Mouse (Mus musculus) naive thymus-derived CD4-positive, alpha-beta T cell, adult 2 months (primary cell): Measurements from ENCODE around the gene Rrp9.
A peak's percentile ranks its signal among the peaks of the same experiment; 100 is the strongest.

Experiments
- DNase-seq: peaks from one replicate; pipeline ENCODE4 v3.0.0-alpha.2; 2011; ENCODE audit warnings: low read depth

The Rrp9 gene

DNA sequence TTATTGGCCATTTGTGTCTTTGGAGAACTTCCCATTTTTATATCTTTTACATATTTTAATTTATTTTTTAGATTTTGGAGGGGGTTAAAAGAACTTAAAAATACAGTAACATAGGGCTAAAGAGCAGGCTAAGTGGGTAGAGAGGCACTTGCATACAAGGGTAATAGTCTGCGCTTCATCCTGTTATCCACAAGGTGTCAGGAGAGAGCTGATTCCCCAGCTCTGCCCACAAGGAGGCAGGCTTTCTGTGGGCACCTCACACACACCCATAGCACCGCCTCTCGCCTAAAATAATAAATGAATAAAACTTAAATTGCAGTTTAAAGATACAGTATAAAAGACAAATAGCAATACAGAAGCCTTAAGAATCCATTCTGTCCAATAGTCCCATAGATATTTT, 56.1 kb downstream of the Rrp9 start:
- peak; percentile 50 for DNase-seq

- no peak for DNase-seq
Observed at GRCm38 (mm10) chr9:106534296-106534695, 58.5 kb downstream of the Rrp9 start.

GRCm38 (mm10) chr9:106534975-106535374, 59.2 kb downstream of the Rrp9 start:
- no peak for DNase-seq
